Mouse (Mus musculus) ES-E14 (cell line): ENCODE results near the gene Gm7879.

ENCODE experiments used
- CHD2 ChIP-seq: IDR thresholded peaks from 2 replicates; pipeline ENCODE4 v1.6.1; 2014; ENCODE audit warnings: mild to moderate bottlenecking, low read depth, low read length, inconsistent platforms
- MAFK ChIP-seq: IDR thresholded peaks from 2 replicates; pipeline ENCODE4 v1.6.1; 2014; ENCODE audit warnings: mild to moderate bottlenecking, low read depth, low read length, inconsistent platforms; ENCODE audit not compliant: insufficient read depth
- ZC3H11A ChIP-seq: IDR thresholded peaks from 2 replicates; pipeline ENCODE4 v1.6.1; 2012; ENCODE audit warnings: low read depth, mild to moderate bottlenecking, inconsistent platforms, low read length, borderline replicate concordance
- ZNF384 ChIP-seq: IDR thresholded peaks from 2 replicates; pipeline ENCODE4 v1.6.1; 2012; ENCODE audit warnings: low read depth, low read length, inconsistent platforms

DNA sequence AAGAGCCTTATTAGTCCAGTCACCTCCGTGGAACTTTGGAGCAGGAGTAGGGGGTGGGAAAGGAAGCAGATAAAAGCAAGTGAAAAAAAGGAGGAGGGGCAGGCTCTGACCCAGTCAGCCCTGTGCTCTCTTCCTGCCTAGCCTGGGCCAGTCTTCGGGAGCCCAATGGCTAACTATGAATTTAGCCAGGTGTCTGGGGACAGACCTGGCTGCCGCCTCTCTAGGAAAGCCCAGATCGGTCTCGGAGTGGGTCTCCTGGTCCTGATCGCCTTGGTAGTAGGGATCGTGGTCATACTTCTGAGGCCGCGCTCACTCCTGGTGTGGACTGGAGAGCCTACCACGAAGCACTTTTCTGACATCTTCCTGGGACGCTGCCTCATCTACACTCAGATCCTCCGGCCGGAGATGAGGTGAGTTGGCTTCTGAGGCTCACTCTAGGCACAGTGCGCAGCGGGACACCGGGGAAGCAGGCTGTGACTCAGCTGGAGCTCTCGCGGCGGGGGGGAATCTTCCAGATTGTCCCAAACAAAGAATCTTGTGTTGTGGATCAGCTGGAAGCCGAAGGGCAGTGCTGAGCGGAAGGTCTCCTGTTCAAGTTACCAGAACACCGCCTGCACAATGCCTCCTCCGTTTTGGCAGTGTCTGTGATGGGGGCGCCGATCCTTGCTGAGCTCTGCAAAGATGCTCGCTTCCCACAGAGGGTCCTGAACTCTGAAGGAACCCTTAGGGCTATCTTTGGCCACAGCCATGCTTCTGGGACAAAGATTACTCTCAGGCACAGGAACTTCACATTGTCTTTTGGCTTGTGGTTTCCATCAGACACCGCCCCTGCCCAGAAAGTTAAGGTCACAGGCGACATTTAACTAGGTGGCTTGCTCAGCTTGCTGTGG lies 44.0 kb upstream of the Gm7879 start:
- TF ChIP-seq ZC3H11A (no peak), MAFK (no peak), CHD2 (no peak), ZNF384 (no peak)
